Mouse (Mus musculus): ENCODE results near the gene Try10.
"Not testable (repeated sequence)": the region's sequence is repeated elsewhere in the genome, so short reads cannot be mapped to it uniquely, and the experiment has no call there.

The Try10 gene

DNA sequence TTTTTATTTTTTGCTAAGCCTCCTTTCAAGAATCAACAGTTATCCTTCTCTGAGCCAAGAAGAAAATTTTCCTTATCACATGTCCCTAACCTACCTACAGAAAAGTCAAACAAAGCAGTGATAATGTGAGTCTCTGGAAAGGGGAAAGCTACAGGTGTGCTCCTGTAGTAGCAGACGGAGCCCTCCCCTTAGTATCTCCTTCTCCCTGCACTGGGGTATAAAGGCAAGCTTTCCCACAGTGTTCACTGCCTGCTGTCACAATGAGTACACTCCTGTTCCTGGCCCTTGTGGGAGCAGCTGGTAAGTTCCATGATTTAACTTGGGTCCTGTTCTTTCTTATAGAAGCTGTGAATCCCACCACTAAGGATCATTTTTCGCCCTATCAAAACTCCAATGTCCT is at the start of gene Try10:
Try10 (plus strand) TSS at position 174 of the 400 bp plus-strand sequence.
- DNase-seq = no peak

DNA sequence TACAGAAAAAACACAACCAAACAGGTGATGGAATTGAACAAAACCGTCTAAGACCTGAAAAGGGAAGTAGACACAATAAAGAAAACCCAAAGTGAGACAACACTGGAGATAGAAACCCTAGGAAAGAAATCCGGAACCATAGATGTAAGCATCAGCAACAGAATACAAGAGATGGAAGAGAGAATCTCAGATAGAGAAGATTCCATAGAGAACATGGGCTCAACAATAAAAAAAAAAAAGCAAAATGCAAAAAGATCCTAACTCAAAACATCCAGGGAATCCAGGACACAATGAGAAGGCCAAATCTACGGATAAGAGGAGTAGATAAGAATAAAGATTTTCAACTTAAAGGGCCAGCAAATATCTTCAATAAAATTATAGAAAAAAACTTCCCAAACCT is 37.2 kb upstream of the Try10 start, which contains the start of gene Try5:
Try5 (minus strand) TSS at position 101 of the 400 bp plus-strand sequence.
- not testable (repeated sequence) for DNase-seq

DNA sequence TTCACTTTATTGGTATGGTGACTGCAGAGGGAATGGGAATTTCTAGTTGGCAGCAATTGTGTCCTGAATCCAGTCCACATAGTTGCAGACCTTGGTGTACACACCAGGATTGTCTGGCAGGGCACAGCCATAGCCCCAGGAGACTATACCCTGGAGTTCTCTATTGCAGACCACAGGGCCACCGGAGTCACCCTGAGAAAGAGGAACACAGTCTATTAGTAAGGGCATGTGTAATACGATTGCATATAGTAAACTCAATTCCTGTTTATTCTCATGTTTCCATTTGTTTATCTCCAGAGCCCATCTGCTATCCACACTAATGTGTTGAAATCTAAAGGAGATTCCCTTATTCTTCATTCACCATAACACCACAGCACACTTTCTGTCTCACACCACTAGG is 19.9 kb downstream of the Try10 start:
- not testable (repeated sequence) for DNase-seq

DNA sequence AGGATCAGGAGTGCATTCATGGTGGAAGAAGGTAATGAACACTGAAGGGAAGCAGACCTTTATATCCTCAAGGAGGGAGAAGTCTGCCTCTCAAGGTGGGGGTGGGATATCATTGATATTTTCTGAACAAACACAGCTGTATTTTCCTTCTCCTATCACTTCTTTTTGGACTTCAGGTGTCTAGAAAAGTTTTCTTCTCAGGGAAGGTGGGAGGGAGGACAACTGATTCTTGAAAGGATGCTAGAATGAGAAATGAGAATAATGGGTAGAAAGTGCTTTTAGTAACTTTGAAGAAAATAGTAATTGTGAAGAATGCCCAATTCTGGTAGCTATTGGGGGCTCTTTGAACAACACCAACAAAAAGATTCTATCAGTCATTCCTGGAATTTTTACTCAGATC is 23.7 kb downstream of the Try10 start, which contains the start of gene Prss3:
Prss3 (minus strand) TSS at position 101 of the 400 bp plus-strand sequence.
- not testable (repeated sequence) for DNase-seq

DNA sequence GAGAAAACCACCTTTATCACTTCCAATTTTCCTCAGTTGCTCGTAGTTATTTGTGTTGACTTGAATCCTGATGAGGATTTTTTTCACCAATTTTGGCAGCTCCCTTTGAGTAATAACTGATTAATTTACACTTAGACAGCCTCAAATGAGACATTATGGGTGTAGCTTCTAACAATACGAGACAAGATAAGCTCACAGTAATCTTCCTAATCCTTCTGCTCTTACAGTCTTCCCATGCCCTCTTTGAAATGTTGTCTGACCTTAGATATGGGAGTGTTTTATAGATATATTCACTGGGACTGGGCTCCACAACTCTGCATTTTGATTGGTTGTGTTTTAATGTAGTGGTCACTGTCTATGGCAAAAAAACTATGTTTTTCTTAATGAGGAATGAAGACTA is 32.9 kb downstream of the Try10 start:
- no peak for DNase-seq

DNA sequence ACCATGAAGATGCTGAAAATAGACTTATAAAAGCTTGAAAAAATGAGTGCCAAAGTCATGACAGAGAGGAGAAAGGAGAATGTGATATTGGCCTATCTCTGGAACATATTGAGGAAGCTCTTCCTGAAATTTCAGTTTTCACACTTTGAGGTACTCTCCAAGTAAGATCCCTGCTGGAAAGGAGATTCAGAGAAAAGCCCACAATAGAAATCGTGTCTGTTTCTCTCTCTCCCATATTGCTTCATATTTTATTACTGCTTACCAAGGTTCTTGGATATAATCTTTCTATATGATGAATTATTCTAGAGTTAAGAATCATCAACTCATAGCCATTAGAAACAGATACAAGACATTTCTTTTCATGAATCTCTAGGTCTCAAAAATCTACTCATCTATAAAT is 37.7 kb downstream of the Try10 start:
- DNase-seq = not testable (repeated sequence)

DNA sequence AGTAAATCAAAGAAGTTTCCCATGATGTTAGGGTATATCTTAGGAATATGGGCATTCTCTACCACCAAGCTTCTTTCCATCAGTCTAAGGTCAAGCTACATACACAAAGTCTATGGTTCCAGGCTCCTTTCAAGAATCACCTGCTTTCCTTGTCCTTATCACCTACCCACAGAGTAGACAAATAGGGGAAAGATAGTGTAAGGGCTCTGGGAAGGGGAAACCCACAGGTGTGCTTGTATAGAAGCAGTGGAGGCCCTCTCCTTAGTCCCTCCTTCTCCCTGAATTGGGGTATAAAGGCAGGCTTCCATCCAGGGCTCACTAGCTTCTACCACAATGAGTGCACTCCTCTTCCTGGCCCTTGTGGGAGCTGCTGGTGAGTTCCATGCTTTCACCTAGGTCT is 38.2 kb downstream of the Try10 start, which contains the start of gene Gm5771:
Gm5771 (plus strand) TSS at position 301 of the 400 bp plus-strand sequence.
- not testable (repeated sequence) for DNase-seq

All from right cerebral cortex, postnatal 14 days (tissue).